Mouse (Mus musculus): ENCODE measurements around the gene 1700016C15Rik. TPM values are rescaled to one million over a fixed set of nuclear protein-coding genes. Genes with fewer than 3 reads are reported as not detected.

Gene 1700016C15Rik
- polyA plus RNA-seq, 1 experiment from 2014 or later: not detected

DNA sequence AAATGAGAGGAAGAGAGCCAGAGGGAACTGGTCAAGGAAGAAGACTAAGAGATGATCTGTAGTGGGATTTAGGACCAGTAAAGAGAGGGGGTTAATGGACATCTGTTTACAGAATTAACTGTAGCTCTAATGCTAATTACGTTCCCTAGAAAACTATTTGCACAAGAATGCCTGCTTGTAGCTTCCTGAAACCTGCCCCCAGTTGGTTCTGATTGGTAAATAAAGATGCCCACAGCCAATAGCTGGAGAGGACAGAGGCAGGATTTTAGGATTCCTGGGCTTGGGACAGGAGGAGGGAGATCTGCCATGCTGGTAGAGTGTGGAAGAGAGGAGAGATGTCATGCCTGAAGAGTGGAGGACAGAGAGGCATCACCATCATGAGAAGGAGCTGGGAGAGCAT, 23.9 kb downstream of the 1700016C15Rik start:
- H3K9me3 ChIP-seq (replicated peaks): peaks cover 20% of the 10 kb centered on the region; the same call in 1 of the 2 replicates
- no peak overlapping the region for H3K4me2 ChIP-seq
- H3K9ac ChIP-seq: no peak overlapping the region
- ATAC-seq (replicated peaks; ENCODE audit: insufficient number of reproducible peaks, insufficient read depth, low FRiP score, low read depth): no peak
- 70% methylated on average over 1 of the region's 1 CpGs for WGBS
- no peaks in the 10 kb centered on the region for H3K4me1 ChIP-seq (replicated peaks)
- no peak overlapping the region for H3K27ac ChIP-seq
- no peak overlapping the region for H3K4me3 ChIP-seq
- H3K27me3 ChIP-seq: no peaks in the 10 kb centered on the region
- H3K36me3 ChIP-seq: no peaks in the 10 kb centered on the region

DNA sequence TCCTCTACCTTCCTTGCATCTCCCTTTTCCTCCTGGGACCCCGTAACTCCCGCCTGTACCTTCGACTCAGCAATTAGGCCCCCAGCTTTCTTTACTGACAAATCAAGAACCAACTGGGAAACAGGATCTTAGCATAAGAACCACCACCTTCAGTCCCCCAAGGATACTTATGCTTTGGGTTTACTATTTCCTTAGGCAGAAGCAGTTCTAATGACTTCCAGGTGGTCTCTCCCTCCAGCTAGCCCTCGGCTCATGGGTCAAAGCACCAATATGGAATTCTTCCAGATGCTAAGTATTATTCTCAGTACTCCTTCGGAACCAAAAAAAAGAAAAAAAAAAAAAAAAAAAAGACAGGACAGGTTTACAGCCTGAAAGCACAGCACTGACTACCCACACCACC, 27.6 kb downstream of the 1700016C15Rik start:
- H3K9ac ChIP-seq: no peak overlapping the region
- H3K27me3 ChIP-seq: no peaks in the 10 kb centered on the region
- no peaks in the 10 kb centered on the region for H3K9me3 ChIP-seq (replicated peaks)
- no peak overlapping the region for H3K4me3 ChIP-seq
- H3K27ac ChIP-seq: no peak overlapping the region
- H3K4me1 ChIP-seq (replicated peaks): no peaks in the 10 kb centered on the region
- peaks cover 4% of the 10 kb centered on the region; the same call in 1 of the 2 replicates for H3K36me3 ChIP-seq
- no peak overlapping the region for H3K4me2 ChIP-seq
- 82% methylated on average over 5 of the region's 5 CpGs for WGBS
- ATAC-seq (replicated peaks; ENCODE audit: insufficient number of reproducible peaks, insufficient read depth, low FRiP score, low read depth): no peak

DNA sequence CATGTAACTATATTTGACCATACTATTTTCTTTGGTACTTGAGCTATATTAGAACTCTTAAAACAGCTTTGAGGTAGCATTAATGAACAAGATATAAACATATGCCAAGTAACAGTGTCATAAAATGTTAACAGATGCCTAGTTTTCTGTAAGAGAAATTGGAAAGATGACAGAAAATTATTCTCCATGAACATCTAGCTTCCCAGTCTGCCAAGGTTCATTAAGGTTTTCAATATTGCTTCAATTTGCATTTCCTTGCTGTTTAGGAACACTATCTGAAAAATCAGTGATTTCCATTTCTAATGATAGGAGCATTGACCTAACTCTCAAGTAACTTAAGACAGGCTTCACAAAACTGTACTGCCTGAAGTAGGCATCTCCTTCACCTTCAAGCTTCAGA, 39.3 kb downstream of the 1700016C15Rik start:
- H3K27me3 ChIP-seq: no peaks in the 10 kb centered on the region

DNA sequence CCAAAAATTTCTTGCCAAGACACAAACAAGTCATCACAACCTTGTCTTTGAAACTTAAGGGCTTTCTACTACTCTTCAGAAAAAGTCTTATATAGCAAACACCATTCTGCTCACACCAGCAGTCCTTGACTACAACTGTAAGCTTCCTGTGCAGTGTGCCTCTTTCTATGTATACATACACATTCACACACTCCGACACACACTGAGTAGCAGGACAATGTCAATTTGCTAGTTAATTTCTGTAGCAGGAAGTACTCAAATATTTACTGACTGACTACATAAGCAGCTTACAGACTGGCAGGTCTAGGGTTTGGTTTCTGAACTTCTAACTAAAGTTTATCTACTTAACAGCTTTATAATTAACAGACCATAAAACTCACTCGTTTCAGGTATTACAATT, 47.8 kb downstream of the 1700016C15Rik start:
- Histone ChIP-seq H3K36me3 (peaks cover 44% of the 10 kb centered on the region), H3K9me3 (replicated peaks) (no peaks in the 10 kb centered on the region), H3K9ac (no peak overlapping the region), H3K27me3 (no peaks in the 10 kb centered on the region), H3K4me1 (replicated peaks) (no peaks in the 10 kb centered on the region), H3K4me2 (no peak overlapping the region), H3K4me3 (no peak overlapping the region), H3K27ac (no peak overlapping the region)
- 88% methylated on average over 2 of the region's 2 CpGs for WGBS
- ATAC-seq (replicated peaks; ENCODE audit: insufficient number of reproducible peaks, insufficient read depth, low FRiP score, low read depth): no peak

More for the DNA sequence above, 39.3 kb downstream of the 1700016C15Rik start:
- H3K4me3 ChIP-seq: no peak overlapping the region
- peaks cover 47% of the 10 kb centered on the region for H3K36me3 ChIP-seq
- H3K4me1 ChIP-seq (replicated peaks): no peaks in the 10 kb centered on the region
- H3K4me2 ChIP-seq: no peak overlapping the region
- no peaks in the 10 kb centered on the region for H3K9me3 ChIP-seq (replicated peaks)
- H3K27ac ChIP-seq: no peak overlapping the region
- H3K9ac ChIP-seq: no peak overlapping the region
- no peak for ATAC-seq (replicated peaks; ENCODE audit: insufficient number of reproducible peaks, insufficient read depth, low FRiP score, low read depth)

DNA sequence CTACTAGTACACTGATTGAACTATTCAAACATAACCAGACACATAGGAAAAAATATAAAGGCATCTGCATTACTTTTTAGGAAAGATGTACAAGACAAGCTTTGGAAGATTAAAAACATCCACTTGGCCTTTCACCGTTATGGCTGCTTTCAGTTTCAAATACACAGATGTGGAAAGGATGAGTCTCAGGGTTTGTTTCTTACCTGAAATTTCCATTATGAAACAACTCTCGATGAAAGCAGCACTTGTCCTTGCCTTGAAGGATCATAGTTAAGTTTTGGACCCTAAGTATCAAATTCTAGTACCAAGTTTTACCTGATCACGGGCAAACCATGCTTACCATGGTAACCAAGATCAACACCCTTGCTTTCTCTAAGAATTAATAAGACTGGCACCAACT, 63.2 kb downstream of the 1700016C15Rik start:
- ATAC-seq (replicated peaks; ENCODE audit: insufficient number of reproducible peaks, insufficient read depth, low FRiP score, low read depth): no peak

DNA sequence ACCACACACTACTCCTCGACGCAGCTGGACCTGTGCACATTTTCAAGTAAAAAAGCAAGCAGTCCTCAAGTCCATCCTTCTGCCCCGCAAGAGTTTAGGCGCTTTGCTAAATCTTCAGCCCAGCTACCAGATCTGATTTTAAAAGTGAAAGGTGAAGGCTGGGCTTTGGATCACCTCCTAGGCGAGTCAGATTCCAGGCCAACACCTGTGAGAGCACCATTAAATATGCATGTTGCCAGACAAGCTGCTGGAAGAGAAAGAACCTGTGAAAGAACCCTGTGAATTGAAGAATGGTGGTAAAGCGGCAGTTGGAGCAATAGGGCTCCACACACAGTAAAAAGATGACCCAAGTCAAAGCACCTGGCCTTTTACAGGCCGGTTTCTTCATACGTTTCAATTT, 65.3 kb downstream of the 1700016C15Rik start:
- Histone ChIP-seq H3K4me3 (peak overlapping the region; percentile 65), H3K27me3 (no peaks in the 10 kb centered on the region), H3K36me3 (no peaks in the 10 kb centered on the region), H3K4me1 (replicated peaks) (peaks cover 13% of the 10 kb centered on the region), H3K27ac (0 out of 2 replicates have a peak overlapping the region, but pooled peaks have one; percentile 4), H3K9me3 (replicated peaks) (no peaks in the 10 kb centered on the region), H3K4me2 (peak overlapping the region; percentile 67), H3K9ac (peak overlapping the region; percentile 74)
- ATAC-seq (replicated peaks; ENCODE audit: insufficient number of reproducible peaks, insufficient read depth, low FRiP score, low read depth): no peak
- 10% methylated on average over 8 of the region's 8 CpGs for WGBS

More for the DNA sequence above, 63.2 kb downstream of the 1700016C15Rik start:
- H3K4me1 ChIP-seq (replicated peaks): peaks cover 13% of the 10 kb centered on the region
- no peak overlapping the region for H3K9ac ChIP-seq
- WGBS: 84% methylated on average over 3 of the region's 3 CpGs
- H3K27ac ChIP-seq: no peak overlapping the region
- H3K9me3 ChIP-seq (replicated peaks): no peaks in the 10 kb centered on the region
- no peak overlapping the region for H3K4me3 ChIP-seq
- no peak overlapping the region for H3K4me2 ChIP-seq
- H3K27me3 ChIP-seq: no peaks in the 10 kb centered on the region
- H3K36me3 ChIP-seq: no peaks in the 10 kb centered on the region

DNA sequence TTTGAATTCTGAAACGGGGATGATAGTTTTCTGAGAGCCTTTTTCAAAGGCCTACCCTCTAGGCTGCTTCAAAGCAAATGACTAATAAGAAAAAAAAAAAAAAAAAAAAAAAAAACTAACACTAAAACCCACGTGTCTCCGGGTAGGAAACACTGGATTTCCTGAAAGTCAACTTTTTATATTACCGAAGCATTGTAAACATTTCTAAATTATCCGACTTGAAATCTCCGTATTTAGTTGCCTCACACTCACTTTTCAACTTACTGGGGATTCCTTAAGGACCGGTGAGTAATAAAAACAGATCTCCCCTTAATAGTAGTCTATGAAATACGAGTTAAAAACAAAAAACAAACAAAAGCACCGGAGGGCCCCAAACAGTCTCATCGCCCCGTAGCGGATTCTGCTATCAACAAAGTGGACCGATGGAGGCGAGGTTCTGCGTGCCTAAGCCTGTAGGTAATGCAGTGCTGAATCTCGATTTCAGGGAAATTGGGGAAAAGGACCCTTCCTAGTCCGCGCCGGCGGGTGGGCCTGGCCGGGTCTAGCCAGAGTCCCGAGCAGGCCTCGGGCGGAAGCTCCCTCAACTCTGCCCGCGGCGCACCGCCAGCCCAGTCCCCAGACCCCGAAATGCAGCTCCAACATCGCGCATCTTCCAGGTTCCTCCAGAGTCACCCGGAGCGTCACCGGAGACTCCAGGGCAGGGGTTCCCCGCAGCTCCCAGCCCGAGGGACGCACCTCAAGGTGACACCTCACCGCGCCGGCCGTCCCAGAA, 66.0 kb downstream of the 1700016C15Rik start:
- H3K4me2 ChIP-seq: peak overlapping the region; percentile 67
- peak overlapping the region; percentile 93 for H3K27ac ChIP-seq
- peaks cover 13% of the 10 kb centered on the region for H3K4me1 ChIP-seq (replicated peaks)
- no peaks in the 10 kb centered on the region for H3K27me3 ChIP-seq
- H3K9me3 ChIP-seq (replicated peaks): no peaks in the 10 kb centered on the region
- under 1% methylated on average over 41 of the region's 41 CpGs for WGBS
- ATAC-seq (replicated peaks; ENCODE audit: insufficient number of reproducible peaks, insufficient read depth, low FRiP score, low read depth): peak; percentile 19; the same call in 1 of the 2 replicates
- H3K4me3 ChIP-seq: peak overlapping the region; percentile 65
- no peaks in the 10 kb centered on the region for H3K36me3 ChIP-seq
- peak overlapping the region; percentile 74 for H3K9ac ChIP-seq

DNA sequence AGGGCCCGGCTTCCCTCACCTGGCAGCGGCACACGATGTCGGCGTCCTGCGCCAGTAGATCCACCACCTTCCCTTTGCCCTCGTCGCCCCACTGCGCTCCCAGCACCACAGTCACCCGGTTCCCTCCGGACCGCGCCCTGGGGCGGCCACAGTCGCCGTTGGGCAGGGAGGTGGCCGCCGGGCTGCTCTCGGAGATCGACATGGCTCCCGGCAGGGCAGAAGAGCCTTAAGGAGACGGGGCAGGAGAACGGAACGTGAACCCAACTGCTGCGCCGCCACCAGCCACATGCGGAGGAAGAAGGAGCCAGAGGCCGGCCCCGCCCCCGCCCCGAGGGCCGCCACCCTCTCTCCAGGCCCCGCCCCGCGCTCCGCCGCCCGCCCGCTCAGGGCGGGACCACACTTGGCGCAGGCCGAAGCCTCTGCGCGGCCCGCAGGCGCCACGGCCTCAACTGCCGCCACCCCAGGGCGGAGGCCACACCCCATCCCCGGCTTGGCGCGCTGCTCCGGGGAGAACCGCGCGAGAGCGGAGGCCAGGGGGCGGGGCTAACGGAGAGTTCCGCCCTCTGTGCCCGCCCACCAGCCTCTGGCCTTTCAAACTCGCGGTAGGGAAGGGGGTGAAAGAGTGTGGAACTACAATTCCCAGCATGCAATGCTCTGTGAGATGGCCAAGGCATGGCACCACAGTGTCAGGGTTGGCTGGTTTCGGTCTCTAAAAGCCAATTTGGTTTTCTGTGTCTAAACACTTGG, 66.8 kb downstream of the 1700016C15Rik start, which contains the start of gene Adss:
TSS of gene Adss (minus strand) at position 319 of the 747 bp plus-strand sequence.
- no peaks in the 10 kb centered on the region for H3K27me3 ChIP-seq
- peak within 1 kb of the TSS; percentile 93 for H3K27ac ChIP-seq
- H3K9me3 ChIP-seq (replicated peaks): no peaks in the 10 kb centered on the region
- peak within 1 kb of the TSS; percentile 65 for H3K4me3 ChIP-seq
- H3K9ac ChIP-seq: peak within 1 kb of the TSS; percentile 74
- peak; percentile 100 for ATAC-seq (replicated peaks; ENCODE audit: insufficient number of reproducible peaks, insufficient read depth, low FRiP score, low read depth)
- peak within 1 kb of the TSS; percentile 67 for H3K4me2 ChIP-seq
- WGBS: under 1% methylated on average over 64 of the region's 64 CpGs
- H3K36me3 ChIP-seq: no peaks in the 10 kb centered on the region
- H3K4me1 ChIP-seq (replicated peaks): peaks cover 13% of the 10 kb centered on the region

DNA sequence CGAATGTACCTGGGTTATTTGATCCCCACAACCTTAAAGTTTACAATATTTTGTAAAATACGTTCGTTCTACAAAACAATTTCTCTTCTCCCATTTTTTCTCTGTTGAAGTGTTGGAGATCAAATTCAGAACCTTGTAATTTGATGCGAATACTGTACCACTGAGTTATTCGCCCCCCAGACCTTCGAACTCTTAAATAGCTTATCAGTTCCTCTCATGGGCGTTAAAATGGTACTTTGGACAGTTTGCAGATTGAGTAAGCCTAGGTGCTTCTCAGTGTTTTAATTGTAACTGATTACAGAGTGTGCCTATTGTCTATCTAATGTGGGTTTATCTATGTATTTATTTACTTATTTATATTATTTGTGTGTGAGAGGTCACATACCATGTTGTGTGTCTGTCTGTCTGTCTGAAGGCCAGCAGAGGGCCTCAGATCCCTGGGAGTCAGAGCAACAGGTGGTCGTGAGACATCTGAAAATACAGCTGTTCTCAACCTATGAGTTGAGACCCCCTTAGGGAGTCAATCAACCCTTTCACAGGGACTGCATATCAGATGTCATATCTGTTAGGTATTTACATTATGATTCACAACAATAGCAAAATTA, 67.6 kb downstream of the 1700016C15Rik start:
- H3K36me3 ChIP-seq: no peaks in the 10 kb centered on the region
- H3K4me3 ChIP-seq: no peak overlapping the region
- peak overlapping the region; percentile 67 for H3K4me2 ChIP-seq
- peaks cover 13% of the 10 kb centered on the region for H3K4me1 ChIP-seq (replicated peaks)
- H3K9me3 ChIP-seq (replicated peaks): no peaks in the 10 kb centered on the region
- no peak overlapping the region for H3K9ac ChIP-seq
- no peak for ATAC-seq (replicated peaks; ENCODE audit: insufficient number of reproducible peaks, insufficient read depth, low FRiP score, low read depth)
- H3K27me3 ChIP-seq: no peaks in the 10 kb centered on the region
- no peak overlapping the region for H3K27ac ChIP-seq
- WGBS: 64% methylated on average over 8 of the region's 8 CpGs

Measured in heart, embryonic 15.5 days (tissue).